In the genomic region with DNA sequence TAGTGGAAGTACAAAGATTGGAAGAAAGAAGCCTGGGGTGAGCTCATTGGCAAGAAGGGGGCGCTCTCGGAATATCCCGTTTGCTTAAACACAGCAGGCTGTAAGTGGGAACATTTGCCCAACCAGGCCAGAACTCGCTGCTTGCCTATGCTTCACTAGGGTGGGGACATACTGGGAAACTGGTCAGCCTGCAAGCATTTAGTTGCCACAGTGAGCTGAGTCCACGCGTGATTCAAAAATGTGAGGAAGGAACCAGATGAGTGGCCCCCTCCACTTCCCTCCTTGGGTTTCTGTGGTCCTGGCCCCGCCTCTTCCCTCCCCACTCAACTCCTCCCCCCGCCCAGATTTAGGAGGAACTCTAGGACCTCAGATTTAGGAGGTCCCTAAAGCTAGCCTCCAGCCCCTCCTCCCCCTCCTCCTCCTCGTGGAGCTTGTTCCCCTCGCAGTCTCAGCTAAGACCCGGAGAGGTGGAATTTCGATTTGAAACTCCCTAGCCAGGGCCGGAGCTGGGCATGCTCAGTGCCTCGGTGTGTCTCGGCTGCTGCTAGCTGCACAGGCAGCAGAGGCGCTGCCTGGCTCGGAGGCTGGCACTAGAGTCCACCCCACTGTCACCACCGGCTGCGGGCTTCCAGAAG, we compare ENCODE assay signal across 7 mouse cellular contexts. TPM values are rescaled to one million over a fixed set of nuclear protein-coding genes. Genes with fewer than 3 reads are reported as not detected.
DNase-seq lines count a peak whose midpoint lies in the region; ATAC-seq and TF ChIP-seq lines count a peak whose summit lies in the region.

A gene (plus strand): TSS at position 369 of the 635 bp plus-strand sequence.

- peak; percentile 92 for TF ChIP-seq POLR2A in cortical plate, adult 2 months (IDR thresholded peaks at IDR 0.05; ENCODE audit: extremely low read depth, insufficient read depth, low read length)

- no peaks in the 10 kb centered on the region for H3K4me1 ChIP-seq in cortical plate, adult 2 months (ENCODE audit: control insufficient read depth, insufficient read depth, low read length)
- H3K4me1 ChIP-seq in kidney, embryonic 14.5 days (ENCODE audit: control insufficient read depth, insufficient read depth, low read length) = 0 out of 2 replicates have a peak, but pooled peaks cover 4% of the 10 kb centered on the region
- H3K4me1 ChIP-seq in limb, embryonic 11.5 days (ENCODE audit: control insufficient read depth, insufficient read depth, low read length) = 0 out of 2 replicates have a peak, but pooled peaks cover 4% of the 10 kb centered on the region
- H3K4me1 ChIP-seq in midbrain, embryonic 11.5 days (ENCODE audit: control insufficient read depth, insufficient read depth, low read length) = no peaks in the 10 kb centered on the region
- peaks cover 11% of the 10 kb centered on the region; the same call in 1 of the 2 replicates for H3K4me1 ChIP-seq in stomach, embryonic 15.5 days

- H3K9me3 ChIP-seq in kidney, embryonic 14.5 days (ENCODE audit: control insufficient read depth, low read length) = no peaks in the 10 kb centered on the region
- H3K9me3 ChIP-seq in limb, embryonic 11.5 days (ENCODE audit: control insufficient read depth, low read length) = no peaks in the 10 kb centered on the region
- H3K9me3 ChIP-seq in midbrain, embryonic 11.5 days (ENCODE audit: control insufficient read depth, low read length) = no peaks in the 10 kb centered on the region
- H3K9me3 ChIP-seq in stomach, embryonic 15.5 days = no peaks in the 10 kb centered on the region

- peak; percentile 44; the same call in 1 of the 2 replicates for TF ChIP-seq CTCF in cortical plate, adult 2 months (IDR thresholded peaks at IDR 0.05; ENCODE audit: extremely low read depth, insufficient read depth, low read length)

- peaks cover 3% of the 10 kb centered on the region; the same call in 1 of the 2 replicates for H3K27me3 ChIP-seq in kidney, embryonic 14.5 days (ENCODE audit: control insufficient read depth, insufficient read depth, low read length)
- peaks cover 6% of the 10 kb centered on the region; the same call in 1 of the 2 replicates for H3K27me3 ChIP-seq in limb, embryonic 11.5 days (ENCODE audit: control insufficient read depth, insufficient read depth, low read length)
- H3K27me3 ChIP-seq in midbrain, embryonic 11.5 days (ENCODE audit: control insufficient read depth, insufficient read depth, low read length) = no peaks in the 10 kb centered on the region
- H3K27me3 ChIP-seq in stomach, embryonic 15.5 days (replicated peaks) = 0 out of 2 replicates have a peak, but pooled peaks cover 5% of the 10 kb centered on the region

- no peak within 1 kb of the TSS for H3K9ac ChIP-seq in kidney, embryonic 14.5 days (ENCODE audit: low read depth, low read length)
- 0 out of 2 replicates have a peak within 1 kb of the TSS, but pooled peaks have one; percentile 5 for H3K9ac ChIP-seq in limb, embryonic 11.5 days (ENCODE audit: low read length)
- H3K9ac ChIP-seq in midbrain, embryonic 11.5 days (ENCODE audit: low read length) = peak within 1 kb of the TSS; percentile 43; the same call in 1 of the 2 replicates
- no peak within 1 kb of the TSS for H3K9ac ChIP-seq in stomach, embryonic 15.5 days

- peak within 1 kb of the TSS; percentile 61; the same call in 1 of the 2 replicates for H3K27ac ChIP-seq in cortical plate, adult 2 months (ENCODE audit: insufficient read depth, low read length)
- no peak within 1 kb of the TSS for H3K27ac ChIP-seq in kidney, embryonic 14.5 days (ENCODE audit: low read depth, low read length)
- no peak within 1 kb of the TSS for H3K27ac ChIP-seq in limb, embryonic 11.5 days (replicated peaks; ENCODE audit: low read depth, low read length)
- H3K27ac ChIP-seq in midbrain, embryonic 11.5 days (ENCODE audit: low read depth, low read length) = no peak within 1 kb of the TSS
- H3K27ac ChIP-seq in stomach, embryonic 15.5 days = no peak within 1 kb of the TSS

- peak within 1 kb of the TSS; percentile 55 for H3K4me2 ChIP-seq in kidney, embryonic 14.5 days (replicated peaks; ENCODE audit: low read depth, low read length)
- H3K4me2 ChIP-seq in limb, embryonic 11.5 days (ENCODE audit: low read depth, severe bottlenecking) = peak within 1 kb of the TSS; percentile 74
- H3K4me2 ChIP-seq in midbrain, embryonic 11.5 days = peak within 1 kb of the TSS; percentile 67
- H3K4me2 ChIP-seq in stomach, embryonic 15.5 days = peak within 1 kb of the TSS; percentile 53

- WGBS in kidney, embryonic 14.5 days = under 1% methylated on average over 19 of the region's 19 CpGs
- under 1% methylated on average over 19 of the region's 19 CpGs for WGBS in limb, embryonic 11.5 days
- under 1% methylated on average over 19 of the region's 19 CpGs for WGBS in midbrain, embryonic 11.5 days
- WGBS in stomach, embryonic 15.5 days = under 1% methylated on average over 19 of the region's 19 CpGs

- DNase-seq in adrenal gland, postnatal 14 days = peak; percentile 71
- peak; percentile 9 for DNase-seq in gastrocnemius, postnatal 10 days
- DNase-seq in limb, embryonic 11.5 days (ENCODE audit: low spot score) = peak; percentile 84
- peak; percentile 98 for DNase-seq in midbrain, embryonic 11.5 days (ENCODE audit: low spot score, missing footprints)

- H3K4me3 ChIP-seq in cortical plate, adult 2 months (ENCODE audit: insufficient read depth, low read length) = peak within 1 kb of the TSS; percentile 82
- peak within 1 kb of the TSS; percentile 36 for H3K4me3 ChIP-seq in kidney, embryonic 14.5 days (ENCODE audit: low read length)
- H3K4me3 ChIP-seq in limb, embryonic 11.5 days (ENCODE audit: low read depth, low read length) = peak within 1 kb of the TSS; percentile 31
- peak within 1 kb of the TSS; percentile 43 for H3K4me3 ChIP-seq in midbrain, embryonic 11.5 days (ENCODE audit: low read depth, low read length)
- peak within 1 kb of the TSS; percentile 36 for H3K4me3 ChIP-seq in stomach, embryonic 15.5 days (replicated peaks)

- ATAC-seq in kidney, embryonic 14.5 days (ENCODE audit: low FRiP score, low TSS enrichment) = peak; percentile 96
- ATAC-seq in limb, embryonic 11.5 days (ENCODE audit: insufficient number of reproducible peaks, low FRiP score, low TSS enrichment, low read depth) = peak; percentile 92
- peak; percentile 97 for ATAC-seq in midbrain, embryonic 11.5 days (ENCODE audit: low FRiP score)
- ATAC-seq in stomach, embryonic 15.5 days (ENCODE audit: insufficient read depth, low FRiP score, low read depth) = peak; percentile 68; the same call in 1 of the 2 replicates

- H3K36me3 ChIP-seq in kidney, embryonic 14.5 days (ENCODE audit: control insufficient read depth, insufficient read depth, low read length) = no peaks in the 10 kb centered on the region
- H3K36me3 ChIP-seq in limb, embryonic 11.5 days (ENCODE audit: control insufficient read depth, insufficient read depth, low read length) = no peaks in the 10 kb centered on the region
- no peaks in the 10 kb centered on the region for H3K36me3 ChIP-seq in midbrain, embryonic 11.5 days (ENCODE audit: control insufficient read depth, insufficient read depth, low read length)
- H3K36me3 ChIP-seq in stomach, embryonic 15.5 days = no peaks in the 10 kb centered on the region

RNA-seq across cellular contexts. Expression of the gene that starts here (rescaled TPM):
- 4.5 and 6.2 TPM in 2 replicates for total RNA-seq in adrenal gland, postnatal 14 days (2021)
- 11.8 and 12.2 TPM in 2 replicates for polyA plus RNA-seq in cortical plate, adult 2 months (2012; rRNA removed)
- under 1 TPM; 0.29 to 0.47 TPM for total RNA-seq in gastrocnemius, postnatal 10 days (2021)
- 0.16 and 0.27 TPM in 2 replicates for polyA plus RNA-seq in kidney, embryonic 14.5 days (2014; fragmentation: Nextera tagmentation; extraction: Ambion mirVana)
- polyA plus RNA-seq in limb, embryonic 11.5 days (2014; fragmentation: Nextera tagmentation; extraction: Ambion mirVana) = 0.20 and 0.40 TPM in 2 replicates
- 2.9 and 4.2 TPM in 2 replicates for polyA plus RNA-seq in midbrain, embryonic 11.5 days (2014; fragmentation: Nextera tagmentation; extraction: Ambion mirVana)
- 1.8 and 2.6 TPM in 2 replicates for polyA plus RNA-seq in stomach, embryonic 15.5 days (2015; fragmentation: Nextera tagmentation; extraction: Ambion mirVana)

Comparison
In these comparisons a context has a peak if more than half of its experiments do, and no peak if none do; other contexts are left out.
1. Peak in DNase-seq in gastrocnemius, postnatal 10 days; RNA of the gene not detected or under 1 TPM.
2. Peak in ATAC-seq, H3K4me3 ChIP-seq and H3K4me2 ChIP-seq in kidney, embryonic 14.5 days; RNA of the gene not detected or under 1 TPM.
3. Peak in DNase-seq, ATAC-seq, H3K4me3 ChIP-seq, H3K9ac ChIP-seq and H3K4me2 ChIP-seq in limb, embryonic 11.5 days; RNA of the gene not detected or under 1 TPM.
4. DNase-seq: peak in every context shown above with its lines; median percentile 98 in midbrain, embryonic 11.5 days; 84 in limb, embryonic 11.5 days; 71 in adrenal gland, postnatal 14 days; 9 in gastrocnemius, postnatal 10 days.
5. H3K4me3 ChIP-seq: peak in every context shown above with its lines; median percentile 82 in cortical plate, adult 2 months; 43 in midbrain, embryonic 11.5 days; 36 in kidney, embryonic 14.5 days; 36 in stomach, embryonic 15.5 days; 31 in limb, embryonic 11.5 days.